Mouse (Mus musculus) heart, postnatal 0 days (tissue): ENCODE data around the gene Ptpdc1. TPM values are rescaled to one million over a fixed set of nuclear protein-coding genes. Genes with fewer than 3 reads are reported as not detected.

ENCODE experiments used
- ATAC-seq: fragments of 200-750 bp; cut with Nextera tagmentation; 2 replicates; pipeline ENCODE4 v1.8.0; 2017; ENCODE audit warnings: low read depth, moderate number of reproducible peaks, moderate library complexity; ENCODE audit not compliant: insufficient read depth
- DNase-seq: peaks from one replicate; pipeline ENCODE4 v3.0.0-alpha.2; 2016; ENCODE audit warnings: low spot score
- H3K27ac ChIP-seq: fragments of 300-500 bp; sonication (generic); 2 replicates; pipeline ENCODE4 v1.5.1; 2014; ENCODE audit warnings: low read depth, mild to moderate bottlenecking
- H3K27me3 ChIP-seq: fragments of 300-500 bp; sonication (generic); 2 replicates; pipeline ENCODE4 v1.6.1; 2014; ENCODE audit warnings: low read length, mixed read lengths; ENCODE audit not compliant: control insufficient read depth, insufficient read depth
- H3K36me3 ChIP-seq: fragments of 300-500 bp; sonication (generic); replicated peaks from 2 replicates; pipeline ENCODE4 v1.6.1; 2014; ENCODE audit warnings: low read length, mixed read lengths; ENCODE audit not compliant: control insufficient read depth, insufficient read depth
- H3K4me1 ChIP-seq: fragments of 300-500 bp; sonication (generic); 2 replicates; pipeline ENCODE4 v1.6.1; 2014; ENCODE audit warnings: antibody characterized with exemption; ENCODE audit not compliant: control insufficient read depth, insufficient read depth
- H3K4me2 ChIP-seq: fragments of 300-500 bp; sonication (generic); 2 replicates; pipeline ENCODE4 v1.6.1; 2014; ENCODE audit warnings: low read depth, mild to moderate bottlenecking, low read length, moderate library complexity
- H3K4me3 ChIP-seq: fragments of 300-500 bp; sonication (generic); 2 replicates; pipeline ENCODE4 v1.5.1; 2014; ENCODE audit warnings: low read depth, low read length
- H3K9ac ChIP-seq: fragments of 300-500 bp; sonication (generic); replicated peaks from 2 replicates; pipeline ENCODE4 v1.6.1; 2014; ENCODE audit warnings: low read depth, low read length, mixed read lengths
- H3K9me3 ChIP-seq: fragments of 300-500 bp; sonication (generic); replicated peaks from 2 replicates; pipeline ENCODE4 v1.6.1; 2016; ENCODE audit warnings: low read length; ENCODE audit not compliant: control insufficient read depth
- CTCF ChIP-seq: IDR thresholded peaks from 2 replicates; pipeline ENCODE4 v1.5.1; 2016; ENCODE audit warnings: antibody characterized with exemption, control low read depth, low read depth
- EP300 ChIP-seq: IDR thresholded peaks from 2 replicates; pipeline ENCODE4 v1.6.1; 2016; ENCODE audit warnings: antibody characterized with exemption, low read depth
- WGBS: fragments of 180-500 bp; shearing (Covaris S2); extraction: QIAGEN DNeasy Blood & Tissue Kit; methylation state at CpG from one replicate; pipeline ENCODE4 v1.1.7; 2014; 5-methylcytosine and 5-hydroxymethylcytosine counted together
- polyA plus RNA-seq: library from polyadenylated mRNA; unstranded; fragments of >200 nt; fragmentation: Nextera tagmentation; extraction: Ambion mirVana; gene quantifications from 2 replicates; pipeline ENCODE4 v1.2.1, GENCODE M21; 2015
- total RNA-seq: library from RNA; depleted of rRNA; stranded (reverse); fragments of >200 nt; gene quantifications from 2 replicates; pipeline ENCODE4 v1.2.3, GENCODE M21; 2014; ENCODE audit warnings: low replicate concordance

Ptpdc1 gene
- total and polyA plus RNA-seq, 2 experiments from 2014 or later: 3.1 to 5.6 TPM

DNA sequence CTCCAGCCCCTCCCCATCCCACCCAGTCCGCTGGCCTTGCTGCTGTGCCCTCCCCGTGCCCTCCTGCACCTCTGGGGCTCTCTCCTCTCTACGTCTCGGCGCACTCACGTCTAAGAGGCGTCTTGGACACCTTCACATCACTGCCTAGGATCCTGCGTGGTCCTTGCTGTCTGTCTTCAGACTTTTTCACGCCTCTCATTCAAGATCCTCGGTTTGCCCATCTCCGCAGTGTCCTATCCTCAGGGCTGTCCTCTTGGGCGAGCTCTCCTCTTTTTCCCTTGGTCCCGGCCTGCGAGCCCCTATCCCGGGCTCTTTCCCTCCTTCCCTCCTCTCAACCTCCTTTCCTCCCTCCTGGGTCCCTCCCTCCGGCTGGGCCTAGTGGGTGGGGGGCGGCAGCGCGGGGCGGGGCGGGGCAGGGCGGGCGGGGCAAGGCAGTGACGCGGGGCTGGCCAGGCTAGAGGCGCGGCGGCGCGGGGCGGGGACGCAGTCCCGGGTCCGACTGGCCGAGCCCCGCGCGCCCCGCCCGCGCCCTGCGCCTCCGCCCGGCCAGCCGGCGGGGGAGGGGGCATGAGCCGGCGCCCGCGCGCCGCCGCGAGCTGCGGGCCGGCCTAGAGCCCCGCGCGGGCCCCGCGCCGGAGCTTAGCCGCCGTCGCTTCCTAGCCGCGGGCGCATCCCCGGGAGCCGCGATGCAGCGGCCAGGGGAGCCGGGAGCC lies 37.1 kb upstream of the Ptpdc1 start, which contains the start of gene Barx1:
Barx1 (plus strand) TSS at position 568 of the 713 bp plus-strand sequence.
- H3K4me1 ChIP-seq: no peaks in the 10 kb centered on the region
- DNase-seq (no peak), ATAC-seq (no peak; the same call in 1 of the 2 replicates)
- no peaks in the 10 kb centered on the region for H3K36me3 ChIP-seq
- 1% methylated on average over 53 of the region's 73 CpGs for WGBS
- H3K4me3 ChIP-seq: peak within 1 kb of the TSS; percentile 42
- peak within 1 kb of the TSS; percentile 58 for H3K4me2 ChIP-seq
- H3K27ac ChIP-seq: no peak within 1 kb of the TSS
- no peak within 1 kb of the TSS for H3K9ac ChIP-seq
- H3K27me3 ChIP-seq: peaks cover 99% of the 10 kb centered on the region
- no peaks in the 10 kb centered on the region for H3K9me3 ChIP-seq
- TF ChIP-seq CTCF (no peak), EP300 (no peak)

DNA sequence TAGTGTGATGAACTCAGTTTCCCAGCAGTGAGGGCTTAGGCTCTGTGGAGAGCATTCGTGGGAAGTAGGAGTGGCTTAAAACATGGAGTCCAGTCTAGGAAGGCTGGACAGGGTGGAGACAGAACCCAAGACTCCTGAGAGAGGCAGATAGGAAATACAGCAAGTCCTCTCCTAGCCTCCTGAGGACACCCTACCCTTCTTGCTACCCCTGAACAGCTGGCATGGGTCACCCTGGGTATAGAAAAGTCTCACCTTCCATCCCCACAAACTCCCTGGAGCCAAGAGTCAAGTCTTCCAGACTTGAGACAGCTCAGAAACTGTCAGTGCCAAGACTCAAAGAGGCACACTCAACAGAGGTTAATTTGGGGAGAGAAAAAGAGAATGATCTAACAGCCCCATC lies 36.1 kb upstream of the Ptpdc1 start:
- H3K9me3 ChIP-seq: no peaks in the 10 kb centered on the region

DNA sequence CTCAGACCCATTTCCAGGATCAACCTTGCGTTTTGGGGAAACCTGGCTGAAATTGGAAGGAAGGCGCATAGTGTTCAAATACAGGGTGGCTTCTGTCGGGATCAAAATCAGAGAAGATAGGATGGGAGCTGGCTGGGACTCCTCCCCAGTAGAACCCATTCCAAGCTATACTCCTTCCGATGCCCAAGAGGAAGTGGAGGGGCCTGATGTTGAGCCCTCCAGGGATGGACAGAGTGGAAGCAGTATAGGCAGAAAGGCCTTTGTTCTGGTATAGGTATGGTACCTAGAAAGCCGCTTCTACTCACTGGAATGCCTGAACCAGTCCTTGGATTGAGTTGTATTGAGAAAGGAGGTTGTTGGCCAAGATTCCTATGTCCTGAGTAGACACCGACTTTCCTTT lies 35.3 kb upstream of the Ptpdc1 start:
- ATAC-seq: no peak
- peaks cover 99% of the 10 kb centered on the region for H3K27me3 ChIP-seq

More for the DNA sequence above, 36.1 kb upstream of the Ptpdc1 start:
- no peaks in the 10 kb centered on the region for H3K4me1 ChIP-seq
- DNase-seq: no peak
- WGBS: 10% methylated on average over 1 of the region's 1 CpGs
- no peak for ATAC-seq
- no peak overlapping the region for H3K4me3 ChIP-seq
- no peak overlapping the region for H3K27ac ChIP-seq
- H3K4me2 ChIP-seq: no peak overlapping the region
- H3K9ac ChIP-seq: no peak overlapping the region
- no peaks in the 10 kb centered on the region for H3K36me3 ChIP-seq
- H3K27me3 ChIP-seq: peaks cover 99% of the 10 kb centered on the region
- TF ChIP-seq CTCF (no peak), EP300 (no peak)

DNA sequence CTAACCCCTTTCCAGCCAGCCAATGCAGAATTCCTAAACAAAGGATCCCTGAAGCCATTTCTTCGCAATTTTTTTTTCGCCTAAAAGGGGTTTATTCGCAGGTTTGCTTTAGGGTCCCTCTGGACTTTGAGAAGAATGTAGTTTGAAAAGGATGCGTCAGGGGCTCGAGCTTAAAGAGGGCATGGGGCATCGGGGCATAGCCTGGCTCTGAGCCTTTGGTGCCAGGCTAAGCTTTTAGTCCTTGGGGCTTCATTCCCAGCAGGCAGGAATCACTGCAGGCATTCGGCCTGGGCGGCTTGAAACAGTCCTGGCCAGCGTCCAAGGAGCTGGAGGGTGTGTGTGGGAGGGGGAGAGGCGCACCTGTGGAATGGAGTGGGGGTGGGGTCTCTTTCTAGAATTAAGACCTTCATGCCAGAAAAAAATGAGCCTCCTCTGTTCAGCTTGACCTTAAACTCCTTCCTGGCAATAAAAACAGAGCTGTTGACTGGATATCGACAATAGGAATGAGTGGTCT lies 34.8 kb upstream of the Ptpdc1 start:
- H3K4me3 ChIP-seq: peak overlapping the region; percentile 33; the same call in 1 of the 2 replicates

More for the DNA sequence above, 35.3 kb upstream of the Ptpdc1 start:
- 18% methylated on average over 6 of the region's 6 CpGs for WGBS
- Histone ChIP-seq H3K4me3 (0 out of 2 replicates have a peak overlapping the region, but pooled peaks have one; percentile 33), H3K36me3 (no peaks in the 10 kb centered on the region), H3K4me2 (no peak overlapping the region), H3K4me1 (no peaks in the 10 kb centered on the region), H3K9ac (no peak overlapping the region), H3K27ac (no peak overlapping the region), H3K9me3 (no peaks in the 10 kb centered on the region)
- TF ChIP-seq EP300: no peak
- no peak for TF ChIP-seq CTCF
- no peak for DNase-seq

DNA sequence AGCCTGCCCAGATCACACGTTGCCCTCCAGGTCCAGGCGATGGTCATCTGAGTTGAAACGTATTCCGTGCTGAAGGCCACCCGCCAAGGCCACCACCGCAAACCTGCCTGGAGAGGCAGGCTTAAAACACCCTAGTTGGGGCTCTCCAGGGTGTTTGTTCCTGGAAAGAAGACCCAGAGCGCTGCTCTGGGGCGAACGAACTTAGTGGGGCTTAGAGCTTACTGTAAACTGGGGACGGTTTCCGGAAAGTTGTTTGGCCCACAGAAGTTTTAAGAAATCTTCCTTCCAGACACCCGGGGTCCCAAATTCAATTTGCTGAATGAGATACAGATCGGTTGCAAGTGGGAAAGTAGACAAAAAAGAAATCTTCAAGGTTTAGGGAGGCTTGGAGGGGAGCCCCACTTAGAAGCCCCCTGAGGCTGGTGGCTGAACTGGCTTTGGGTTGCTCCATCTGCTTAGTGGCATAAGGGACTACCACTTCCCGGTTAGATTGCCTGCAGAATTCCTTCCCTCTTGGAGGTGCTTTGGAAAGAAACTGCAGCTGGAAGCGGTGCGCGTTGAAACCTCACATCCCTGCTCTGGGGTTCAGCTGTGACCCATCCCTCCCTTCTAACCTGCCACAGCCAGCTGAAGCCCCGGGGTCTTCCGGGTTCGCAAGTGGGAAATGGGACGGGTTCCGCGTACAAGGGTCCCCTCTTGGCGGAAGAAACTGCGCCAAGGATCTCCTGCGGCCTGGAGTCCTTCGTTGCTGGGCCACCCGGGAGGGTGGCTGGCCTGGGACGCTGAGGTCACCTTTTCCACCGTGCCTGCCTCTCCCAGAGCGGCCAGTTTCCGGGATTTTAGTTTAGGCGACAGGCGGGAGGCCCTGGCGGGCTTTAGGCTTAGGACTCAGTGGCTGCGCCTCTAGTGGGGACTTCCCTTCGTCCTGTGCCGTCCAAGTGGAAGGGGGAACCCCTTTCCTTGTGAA lies 34.1 kb upstream of the Ptpdc1 start:
- Histone ChIP-seq H3K4me3 (peak overlapping the region; percentile 33), H3K9ac (no peak overlapping the region), H3K27me3 (peaks cover 97% of the 10 kb centered on the region), H3K9me3 (no peaks in the 10 kb centered on the region), H3K4me1 (no peaks in the 10 kb centered on the region), H3K4me2 (peak overlapping the region; percentile 45), H3K27ac (no peak overlapping the region), H3K36me3 (no peaks in the 10 kb centered on the region)
- ATAC-seq: no peak
- 3% methylated on average over 38 of the region's 38 CpGs for WGBS
- no peak for DNase-seq
- no peak for TF ChIP-seq CTCF
- TF ChIP-seq EP300: no peak

More for the DNA sequence above, 34.8 kb upstream of the Ptpdc1 start:
- no peak overlapping the region for H3K9ac ChIP-seq
- H3K36me3 ChIP-seq: no peaks in the 10 kb centered on the region
- H3K9me3 ChIP-seq: no peaks in the 10 kb centered on the region
- H3K4me1 ChIP-seq: no peaks in the 10 kb centered on the region
- H3K27ac ChIP-seq: no peak overlapping the region
- WGBS: 3% methylated on average over 11 of the region's 11 CpGs
- no peak for ATAC-seq
- H3K4me2 ChIP-seq: no peak overlapping the region
- no peak for TF ChIP-seq EP300
- TF ChIP-seq CTCF: no peak
- H3K27me3 ChIP-seq: peaks cover 97% of the 10 kb centered on the region
- no peak for DNase-seq
